Mouse (Mus musculus): ENCODE measurements around the gene Srgn.

DNA sequence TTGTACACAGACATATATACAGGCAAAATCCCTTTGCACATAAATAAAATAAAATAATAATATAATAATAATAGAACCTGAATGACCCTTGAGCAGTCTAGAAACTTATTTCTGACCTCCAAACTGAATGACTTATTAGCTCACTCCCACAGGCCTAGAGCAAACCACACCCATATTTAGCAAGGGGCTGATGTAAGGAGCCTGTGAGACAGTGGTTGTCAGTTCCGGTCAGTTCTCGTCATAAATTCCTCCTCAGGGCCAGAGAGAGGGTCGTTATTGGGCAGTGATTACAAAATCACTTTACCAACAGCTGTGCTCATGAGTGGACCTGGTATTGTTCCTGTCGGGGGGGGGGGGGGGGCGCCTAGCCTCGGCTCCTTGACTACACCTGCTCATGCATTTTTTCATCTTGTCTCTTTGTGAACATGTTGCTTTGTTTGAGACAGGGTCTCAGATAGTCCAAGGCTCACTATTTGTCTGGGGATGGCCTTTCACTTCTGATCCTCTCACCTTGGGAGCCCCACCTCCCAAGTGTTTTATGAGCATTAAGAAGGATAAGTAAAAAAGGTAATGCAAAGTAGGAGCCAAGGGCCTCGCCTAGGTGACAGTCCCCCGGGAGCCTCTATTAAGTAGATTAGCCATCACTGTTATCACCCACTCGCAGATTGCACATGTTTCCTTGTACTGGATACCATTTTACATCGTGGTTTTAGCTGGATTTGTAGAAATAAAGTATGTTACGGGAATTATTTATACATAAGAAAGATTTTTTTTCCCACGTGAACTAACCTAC is 23.2 kb downstream of the Srgn start:
- TF ChIP-seq CTCF (IDR thresholded peaks at IDR 0.05; ENCODE audit: borderline replicate concordance, insufficient read depth, low read depth, low read length) (no peak), POLR2A (IDR thresholded peaks at IDR 0.05; ENCODE audit: borderline replicate concordance, insufficient read depth, low read length) (no peak)

All from cerebellum, adult 2 months (tissue).